Mouse (Mus musculus): Measurements from ENCODE around the gene Slc25a17.

Slc25a17 gene

GRCm38 (mm10) chr15:81300520-81301069 lies 60.0 kb downstream of the Slc25a17 start:
- no peak for DNase-seq

DNA sequence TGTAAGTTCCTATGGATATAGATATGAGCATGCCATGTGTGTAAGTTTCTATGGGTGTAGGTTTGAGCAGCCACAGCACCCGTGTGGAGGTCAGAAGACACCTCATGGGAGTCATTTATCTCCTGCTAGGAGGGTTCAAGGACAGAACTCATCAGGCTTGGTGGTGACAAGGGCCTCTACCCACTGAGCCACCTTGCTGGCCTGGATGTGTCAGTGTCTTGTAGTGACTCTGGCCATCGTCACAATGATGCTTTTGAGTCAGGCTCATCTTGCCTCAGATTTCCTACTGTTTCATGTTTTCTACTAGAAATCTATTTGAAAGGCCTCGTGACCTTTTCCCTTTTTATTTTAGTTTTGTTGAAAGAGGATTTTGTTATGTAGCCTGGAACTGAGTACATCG lies 61.1 kb downstream of the Slc25a17 start:
- no peak for DNase-seq

DNA sequence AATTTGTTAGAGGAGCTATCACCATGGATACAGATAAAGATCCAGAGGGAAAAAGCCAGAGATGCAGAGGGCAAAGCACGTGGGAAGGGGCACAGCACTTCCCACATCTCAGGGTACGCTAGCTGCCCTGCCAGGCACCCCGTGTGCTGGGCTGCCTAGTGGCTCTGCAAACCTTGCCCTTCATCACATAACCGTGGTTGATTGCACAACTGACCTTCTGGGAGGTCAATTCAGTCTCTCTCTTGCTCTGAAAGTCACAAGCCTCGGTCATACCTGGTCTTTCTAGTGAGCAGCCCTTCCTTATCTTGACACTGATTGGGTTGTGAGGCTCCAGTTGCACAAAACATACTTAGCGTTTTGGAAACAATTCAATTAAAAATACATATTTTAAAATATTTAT lies 62.4 kb downstream of the Slc25a17 start:
- DNase-seq: no peak

GRCm38 (mm10) chr15:81297543-81297942 lies 63.1 kb downstream of the Slc25a17 start:
- DNase-seq: no peak

GRCm38 (mm10) chr15:81294897-81295296 lies 65.7 kb downstream of the Slc25a17 start:
- no peak for DNase-seq

DNA sequence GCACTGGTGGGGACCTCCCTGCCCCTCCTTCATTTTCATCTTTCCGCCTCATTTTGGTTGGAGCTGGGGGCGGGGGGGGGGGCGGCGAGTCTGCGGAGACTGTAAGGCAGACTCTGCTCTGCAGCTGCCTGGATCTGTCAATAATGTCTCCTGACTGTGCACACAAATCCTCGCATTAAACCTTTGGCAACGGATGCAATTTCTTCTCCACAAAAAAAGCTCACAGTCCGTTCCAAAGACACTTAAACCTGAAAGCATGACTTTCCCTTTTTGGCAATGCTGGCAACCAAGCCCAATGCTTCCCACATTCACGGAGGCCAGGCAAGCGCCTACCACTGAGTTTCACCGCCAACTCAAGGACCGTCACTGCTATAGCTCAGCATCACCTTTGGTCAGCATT lies 66.2 kb downstream of the Slc25a17 start:
- DNase-seq: no peak

GRCm38 (mm10) chr15:81290747-81291146 lies 69.9 kb downstream of the Slc25a17 start:
- no peak for DNase-seq

DNA sequence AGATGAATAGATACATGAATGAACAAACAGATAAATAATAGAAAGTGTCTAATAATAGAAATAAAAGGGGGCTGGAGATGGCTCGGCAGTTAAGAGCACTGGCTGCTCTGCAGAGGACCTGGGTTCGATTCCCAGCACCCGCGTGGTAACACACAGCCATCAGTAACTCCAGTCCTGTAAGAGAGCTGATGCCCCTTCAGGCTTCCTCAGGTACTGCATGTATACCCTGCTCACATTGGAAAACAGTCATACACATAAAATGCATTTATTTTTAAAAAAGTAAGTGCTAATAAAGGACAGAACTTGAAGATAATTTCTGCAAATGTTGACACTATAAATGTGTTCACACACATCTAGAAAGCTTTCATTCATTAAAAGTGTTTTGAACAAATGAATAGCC lies 70.4 kb downstream of the Slc25a17 start:
- DNase-seq: no peak

GRCm38 (mm10) chr15:81284121-81284734 lies 76.4 kb downstream of the Slc25a17 start:
- DNase-seq: no peak

- DNase-seq: no peak
These were observed 81.9 kb downstream of the Slc25a17 start for GRCm38 (mm10) chr15:81278699-81279098.

DNA sequence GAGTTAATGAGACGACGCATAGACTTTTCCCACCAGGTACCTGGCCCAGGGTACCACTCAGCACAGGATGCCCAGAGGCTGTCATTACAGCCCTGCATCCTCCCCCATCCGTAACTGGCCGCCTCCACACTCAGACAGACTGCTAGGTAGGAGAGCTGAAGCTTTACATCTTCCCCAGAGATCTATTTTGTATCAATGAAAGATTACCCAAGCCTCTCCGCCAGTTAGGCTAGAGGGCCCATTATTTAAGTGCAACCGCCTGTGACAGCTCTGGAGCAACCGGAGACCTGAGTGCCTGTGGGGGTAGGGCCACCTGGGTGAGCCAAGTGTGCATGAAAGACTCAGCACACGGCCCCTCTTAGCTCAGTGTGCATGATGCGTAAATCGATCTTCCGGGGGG lies 82.7 kb downstream of the Slc25a17 start:
- DNase-seq: no peak

- peak; percentile 62 for DNase-seq
These were observed 87.3 kb downstream of the Slc25a17 start for GRCm38 (mm10) chr15:81273361-81273760.

GRCm38 (mm10) chr15:81272305-81273053 lies 88.1 kb downstream of the Slc25a17 start:
- peak; percentile 64 for DNase-seq
